Comparison of ENCODE assay signal across 11 mouse cellular contexts in genomic region chr11:54961921-54962320, GRCm38 (mm10). TPM values are rescaled to one million over a fixed set of nuclear protein-coding genes. Genes with fewer than 3 reads are reported as not detected.
A peak's percentile ranks its signal among the peaks of the same experiment; 100 is the strongest.
DNase-seq lines count a peak whose midpoint lies in the region; ATAC-seq lines count a peak whose summit lies in the region.
"Had no signal": no experiment of that assay in that cellular context is flagged by ENCODE, and none has a peak within 500 bp of the region (broad histone marks: within the 10 kb centered on the region; RNA-seq: fewer than 3 reads in every experiment).

No protein-coding gene starts in this region.

- intact Hi-C loops in left cerebral cortex, postnatal 4 days (cut with DNase I), result no loop called here
- intact Hi-C loops in left cerebral cortex, postnatal 25 days (cut with DNase I), result no loop called here

- H3K9ac ChIP-seq in forebrain, embryonic 13.5 days, result no peak overlapping the region
- H3K9ac ChIP-seq in midbrain, embryonic 13.5 days (replicated peaks), result no peak overlapping the region
- H3K9ac ChIP-seq in forebrain, embryonic 14.5 days (ENCODE audit: low read length), result no peak overlapping the region
- H3K9ac ChIP-seq: hindbrain, embryonic 14.5 days; liver, postnatal 0 days had no signal

- H3K27ac ChIP-seq in forebrain, embryonic 10.5 days, result 0 out of 2 replicates have a peak overlapping the region, but pooled peaks have one; percentile 22
- no peak overlapping the region for H3K27ac ChIP-seq in forebrain, embryonic 13.5 days
- no peak overlapping the region for H3K27ac ChIP-seq in midbrain, embryonic 13.5 days
- H3K27ac ChIP-seq in forebrain, embryonic 14.5 days (ENCODE audit: low read depth, low read length), result no peak overlapping the region
- H3K27ac ChIP-seq: hindbrain, embryonic 14.5 days had no signal

- H3K36me3 ChIP-seq in forebrain, embryonic 10.5 days (replicated peaks), result no peaks in the 10 kb centered on the region
- H3K36me3 ChIP-seq in forebrain, embryonic 13.5 days (ENCODE audit: poor library complexity, severe bottlenecking), result no peaks in the 10 kb centered on the region
- no peaks in the 10 kb centered on the region for H3K36me3 ChIP-seq in midbrain, embryonic 13.5 days
- no peaks in the 10 kb centered on the region for H3K36me3 ChIP-seq in forebrain, embryonic 14.5 days (ENCODE audit: control insufficient read depth, insufficient read depth, low read length)

- H3K9me3 ChIP-seq in forebrain, embryonic 10.5 days, result no peaks in the 10 kb centered on the region
- no peaks in the 10 kb centered on the region for H3K9me3 ChIP-seq in forebrain, embryonic 13.5 days (replicated peaks)
- no peaks in the 10 kb centered on the region for H3K9me3 ChIP-seq in midbrain, embryonic 13.5 days
- H3K9me3 ChIP-seq in forebrain, embryonic 14.5 days (replicated peaks; ENCODE audit: control insufficient read depth, low read length), result no peaks in the 10 kb centered on the region

- peaks cover 15% of the 10 kb centered on the region; the same call in 1 of the 2 replicates for H3K4me1 ChIP-seq in forebrain, embryonic 10.5 days
- H3K4me1 ChIP-seq in forebrain, embryonic 13.5 days, result no peaks in the 10 kb centered on the region
- no peaks in the 10 kb centered on the region for H3K4me1 ChIP-seq in midbrain, embryonic 13.5 days (replicated peaks)
- H3K4me1 ChIP-seq in forebrain, embryonic 14.5 days (ENCODE audit: control insufficient read depth, insufficient read depth, low read length), result no peaks in the 10 kb centered on the region

- ATAC-seq in forebrain, embryonic 13.5 days, result no peak
- ATAC-seq in megakaryocyte-erythroid progenitor cell, adult 5-6 weeks (replicated peaks; ENCODE audit: low FRiP score, low TSS enrichment, poor library complexity, severe bottlenecking), result peak; percentile 35; the same call in 1 of the 2 replicates
- no peak for ATAC-seq in midbrain, embryonic 13.5 days
- no peak for ATAC-seq in forebrain, embryonic 14.5 days

- no peak overlapping the region for H3K4me2 ChIP-seq in forebrain, embryonic 13.5 days
- no peak overlapping the region for H3K4me2 ChIP-seq in midbrain, embryonic 13.5 days (replicated peaks)
- H3K4me2 ChIP-seq in forebrain, embryonic 14.5 days (ENCODE audit: low read length), result no peak overlapping the region
- H3K4me2 ChIP-seq: hindbrain, embryonic 14.5 days had no signal

- no peaks in the 10 kb centered on the region for H3K27me3 ChIP-seq in forebrain, embryonic 10.5 days (ENCODE audit: poor library complexity, severe bottlenecking)
- no peaks in the 10 kb centered on the region for H3K27me3 ChIP-seq in forebrain, embryonic 13.5 days
- H3K27me3 ChIP-seq in midbrain, embryonic 13.5 days, result no peaks in the 10 kb centered on the region
- H3K27me3 ChIP-seq in forebrain, embryonic 14.5 days (replicated peaks; ENCODE audit: control insufficient read depth, insufficient read depth, low read length), result no peaks in the 10 kb centered on the region

- WGBS in forebrain, embryonic 10.5 days, result 75% methylated on average over 3 of the region's 3 CpGs
- WGBS in forebrain, embryonic 13.5 days, result 68% methylated on average over 3 of the region's 3 CpGs
- WGBS in midbrain, embryonic 13.5 days, result 74% methylated on average over 3 of the region's 3 CpGs
- WGBS in forebrain, embryonic 14.5 days, result 65% methylated on average over 3 of the region's 3 CpGs

- H3K4me3 ChIP-seq in forebrain, embryonic 10.5 days, result no peak overlapping the region
- no peak overlapping the region for H3K4me3 ChIP-seq in forebrain, embryonic 13.5 days
- H3K4me3 ChIP-seq in midbrain, embryonic 13.5 days (replicated peaks), result no peak overlapping the region
- H3K4me3 ChIP-seq in forebrain, embryonic 14.5 days (ENCODE audit: low read depth, low read length), result no peak overlapping the region

- DNase-seq in forebrain, embryonic 10.5 days (ENCODE audit: extremely low spot score, low spot score), result no peak
- peak; percentile 32 for DNase-seq in left cerebral cortex, postnatal 4 days
- no peak for DNase-seq in left cerebral cortex, postnatal 25 days (ENCODE audit: low spot score in 2 of 2)
- peak; percentile 26 for DNase-seq in NIH3T3 (ENCODE audit: low read depth)
- DNase-seq in forebrain, embryonic 14.5 days (ENCODE audit: low spot score), result no peak
- DNase-seq: liver, postnatal 0 days; retina, postnatal 1 day had no signal

RNA-seq across cellular contexts. Expression of gene Tnip1, which starts 0.8 kb away (rescaled TPM):
- polyA plus RNA-seq in forebrain, embryonic 10.5 days (2016; fragmentation: Nextera tagmentation; extraction: Ambion mirVana), result 8.8 and 10.0 TPM in 2 replicates
- 10.4 and 10.8 TPM in 2 replicates for polyA plus RNA-seq in forebrain, embryonic 13.5 days (2015; fragmentation: Nextera tagmentation; extraction: Ambion mirVana)
- total RNA-seq in left cerebral cortex, postnatal 4 days (2021), result 10 to 100 TPM; 22.8 to 24.9 TPM
- total RNA-seq in left cerebral cortex, postnatal 25 days (2021), result 10 to 100 TPM; 36.4 to 40.0 TPM
- total RNA-seq in megakaryocyte-erythroid progenitor cell, adult 5-6 weeks (2014; fragmentation: Nextera tagmentation), result 16.7 and 17.8 TPM in 2 replicates
- total RNA-seq in megakaryocyte-erythroid progenitor cell, adult 5-6 weeks (2017), result 12.5 and 12.8 TPM in 2 replicates
- 13.4 and 14.4 TPM in 2 replicates for polyA plus RNA-seq in midbrain, embryonic 13.5 days (2015; fragmentation: Nextera tagmentation; extraction: Ambion mirVana)
- 8.1 and 9.6 TPM in 2 replicates for polyA plus RNA-seq in forebrain, embryonic 14.5 days (2014; fragmentation: Nextera tagmentation; extraction: Ambion mirVana)

RNA-seq across cellular contexts. Expression of gene Gpx3, which starts 59.7 kb away (rescaled TPM):
- 59.5 and 61.2 TPM in 2 replicates for polyA plus RNA-seq in forebrain, embryonic 10.5 days (2016; fragmentation: Nextera tagmentation; extraction: Ambion mirVana)
- polyA plus RNA-seq in forebrain, embryonic 13.5 days (2015; fragmentation: Nextera tagmentation; extraction: Ambion mirVana), result 17.9 and 20.8 TPM in 2 replicates
- 1 to 10 TPM; 5.1 to 9.6 TPM for total RNA-seq in left cerebral cortex, postnatal 4 days (2021)
- total RNA-seq in left cerebral cortex, postnatal 25 days (2021), result 1 to 10 TPM; 8.6 to 9.7 TPM
- 3.2 TPM in 1 of 2 replicates, not detected in the other for total RNA-seq in megakaryocyte-erythroid progenitor cell, adult 5-6 weeks (2014; fragmentation: Nextera tagmentation)
- total RNA-seq in megakaryocyte-erythroid progenitor cell, adult 5-6 weeks (2017), result not detected in 2 replicates
- 19.6 and 21.4 TPM in 2 replicates for polyA plus RNA-seq in midbrain, embryonic 13.5 days (2015; fragmentation: Nextera tagmentation; extraction: Ambion mirVana)
- polyA plus RNA-seq in forebrain, embryonic 14.5 days (2014; fragmentation: Nextera tagmentation; extraction: Ambion mirVana), result 19.4 and 24.4 TPM in 2 replicates

Comparison
In these comparisons a context has a peak if more than half of its experiments do, and no peak if none do; other contexts are left out.
1. DNase-seq: peak in left cerebral cortex, postnatal 4 days (single experiment) and NIH3T3 (single experiment); none in forebrain, embryonic 10.5 days (single experiment), left cerebral cortex, postnatal 25 days (0 of 2) and forebrain, embryonic 14.5 days (single experiment).